Mouse (Mus musculus): ENCODE data around the gene Rpusd1.
A peak's percentile ranks its signal among the peaks of the same experiment; 100 is the strongest.
"Not testable (repeated sequence)": the region's sequence is repeated elsewhere in the genome, so short reads cannot be mapped to it uniquely, and the experiment has no call there.

The Rpusd1 gene

GRCm38 (mm10) chr17:25738861-25739260 is 11.4 kb downstream of the Rpusd1 start:
- DNase-seq (ENCODE audit: low spot score in 2 of 2) = no peak

- not testable (repeated sequence) for DNase-seq (ENCODE audit: low spot score in 2 of 2)
Measured at GRCm38 (mm10) chr17:25741471-25741870, 14.0 kb downstream of the Rpusd1 start.

- no peak for DNase-seq (ENCODE audit: low spot score in 2 of 2)
Measured at GRCm38 (mm10) chr17:25743831-25744230, 16.4 kb downstream of the Rpusd1 start.

DNA sequence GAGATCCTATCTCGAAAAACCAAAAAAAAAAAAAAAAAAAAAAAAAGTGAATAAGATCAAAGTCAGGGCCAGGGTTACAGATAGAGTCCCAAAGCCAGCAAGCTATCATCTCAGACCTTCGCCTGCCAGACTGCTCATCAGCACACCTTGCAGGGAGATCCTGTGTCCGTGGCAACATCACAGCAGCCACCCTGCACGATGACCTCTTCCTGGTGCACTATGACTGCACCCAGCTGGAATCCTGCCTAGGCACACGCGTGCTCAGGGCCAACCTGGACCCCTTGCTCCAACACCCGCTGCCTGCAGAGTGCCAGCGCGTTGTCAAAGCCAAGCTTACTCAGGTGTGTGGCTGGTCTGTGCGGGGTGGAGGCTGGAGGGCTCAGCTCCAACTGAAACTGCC is 16.8 kb downstream of the Rpusd1 start:
- no peak for DNase-seq (ENCODE audit: low spot score in 2 of 2)

GRCm38 (mm10) chr17:25748238-25748637 is 20.8 kb downstream of the Rpusd1 start:
- DNase-seq (ENCODE audit: low spot score in 2 of 2) = no peak

- no peak for DNase-seq (ENCODE audit: low spot score in 2 of 2)
Measured at GRCm38 (mm10) chr17:25749314-25749713, 21.8 kb downstream of the Rpusd1 start.

DNA sequence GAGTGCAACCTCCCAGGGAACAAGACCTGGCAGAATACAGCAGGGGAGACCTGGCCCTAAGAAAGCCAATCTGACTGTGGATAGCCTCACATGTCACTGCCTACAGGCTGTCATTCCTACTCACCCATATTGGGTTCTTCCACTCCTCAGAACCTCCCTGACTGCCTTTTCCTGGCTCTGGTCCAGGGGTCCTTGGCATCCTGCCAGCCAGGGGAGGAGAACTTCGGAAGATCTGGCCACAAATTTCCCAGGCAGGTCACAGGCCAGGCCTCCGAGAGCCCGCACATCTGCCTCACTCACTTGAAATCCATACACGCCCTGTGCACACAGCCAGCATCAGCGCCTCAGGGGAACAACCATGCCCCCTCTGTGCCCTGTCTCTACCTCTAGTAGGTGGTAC is 24.0 kb downstream of the Rpusd1 start:
- DNase-seq (ENCODE audit: low spot score in 2 of 2) = peak in 1 of 2 experiments; percentile 32

- no peak for DNase-seq (ENCODE audit: low spot score in 2 of 2)
Measured at GRCm38 (mm10) chr17:25754241-25754640, 26.8 kb downstream of the Rpusd1 start, which contains the start of gene Msln. Gene Msln (minus strand): TSS chr17:25754378.

DNA sequence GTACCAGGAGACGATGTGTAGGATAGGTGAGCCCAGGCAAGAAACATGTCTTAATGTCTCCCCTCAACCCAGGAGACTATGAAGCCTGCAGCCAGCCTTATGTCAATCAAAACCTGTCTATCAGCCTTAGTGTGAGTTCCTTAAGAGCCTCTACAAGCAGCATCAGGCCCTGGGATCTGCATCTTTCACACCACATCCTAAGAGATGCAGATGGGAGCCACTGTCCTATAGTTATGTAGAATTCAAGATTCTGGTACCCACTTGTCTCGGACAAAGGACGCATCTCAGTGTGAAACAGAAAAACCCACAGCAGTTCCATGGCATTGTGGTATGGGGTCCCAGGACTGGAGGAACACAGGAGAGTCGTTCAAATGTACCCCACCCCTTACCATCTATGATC is 27.6 kb downstream of the Rpusd1 start:
- no peak for DNase-seq (ENCODE audit: low spot score in 2 of 2)

DNA sequence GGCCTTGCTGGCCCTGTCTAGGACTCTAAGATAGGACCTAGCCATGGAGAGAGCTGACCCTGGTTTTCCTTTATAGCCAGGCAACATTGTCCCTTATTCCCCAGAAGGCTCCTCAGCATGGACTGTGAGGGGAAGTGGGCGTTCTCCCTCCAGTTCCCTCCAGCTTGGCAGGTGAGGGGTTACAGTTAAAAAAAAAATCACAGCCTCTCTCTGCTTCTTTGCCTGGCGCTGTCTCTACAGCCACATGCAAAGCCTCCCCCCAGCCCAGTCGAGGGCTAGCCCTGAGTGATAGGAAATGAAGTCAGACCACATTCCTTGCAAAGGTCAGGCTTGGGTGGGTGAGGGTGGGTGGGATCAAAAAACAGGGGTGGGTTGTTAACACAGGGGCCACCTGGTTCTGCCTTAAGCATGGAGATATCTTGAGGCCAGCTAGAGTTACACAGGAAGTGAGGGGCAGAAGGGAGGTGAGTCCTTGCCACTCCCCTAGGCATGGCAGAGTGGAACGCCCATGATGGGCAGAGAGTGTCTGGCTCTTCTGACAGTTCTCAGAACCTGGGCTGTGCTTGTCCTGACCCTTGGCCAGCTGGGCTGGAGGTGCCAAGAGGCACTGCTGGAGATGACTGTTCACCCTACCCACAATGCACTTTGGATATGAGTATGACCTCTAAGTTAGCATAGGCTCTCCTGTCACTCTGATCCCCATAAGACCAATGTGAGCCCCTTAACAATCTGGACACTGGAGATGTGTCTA is 28.3 kb downstream of the Rpusd1 start:
- no peak for DNase-seq (ENCODE audit: low spot score in 2 of 2)

- no peak for DNase-seq (ENCODE audit: low spot score in 2 of 2)
Measured at GRCm38 (mm10) chr17:25756378-25757242, 29.1 kb downstream of the Rpusd1 start.

- no peak for DNase-seq (ENCODE audit: low spot score in 2 of 2)
Measured at GRCm38 (mm10) chr17:25757691-25758090, 30.2 kb downstream of the Rpusd1 start.

DNA sequence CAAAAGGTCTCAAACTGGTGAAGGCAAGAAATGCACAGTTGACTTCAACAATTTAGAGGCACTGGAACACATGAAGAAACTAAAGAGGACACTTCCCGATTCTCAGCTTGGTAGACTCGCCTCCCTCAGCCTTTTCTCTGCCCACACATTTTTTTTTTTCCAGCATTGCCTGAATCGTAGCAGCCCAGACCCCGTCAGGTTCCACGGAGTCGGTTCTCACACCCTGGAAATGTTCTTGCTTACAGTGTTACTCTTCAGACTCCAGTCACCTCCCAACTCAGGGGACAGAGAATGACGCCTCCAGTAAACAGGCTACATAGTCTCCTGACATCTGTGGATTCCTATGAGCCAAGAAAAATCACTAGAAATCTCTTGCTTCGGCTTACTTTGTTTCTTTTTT is 32.7 kb downstream of the Rpusd1 start:
- no peak for DNase-seq (ENCODE audit: low spot score in 2 of 2)

DNA sequence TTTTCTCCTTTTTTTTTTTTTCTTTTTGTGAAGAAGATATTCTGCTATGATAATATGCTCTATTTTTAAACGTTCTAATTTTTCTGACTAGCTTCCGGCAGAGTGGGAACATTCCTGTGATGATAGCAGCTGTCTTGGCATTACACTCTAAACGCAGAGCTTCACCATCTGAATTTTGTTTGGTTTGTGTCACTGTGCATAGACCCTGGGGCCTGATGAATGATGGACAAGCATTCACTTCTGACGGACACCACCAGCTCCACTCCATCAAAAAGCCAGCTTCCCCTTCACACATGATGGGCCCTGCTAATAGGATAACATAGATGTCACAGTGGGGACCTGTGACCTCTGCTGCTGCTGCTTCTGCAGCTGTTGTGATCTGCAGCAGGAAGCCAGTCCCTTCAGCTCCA is 34.1 kb downstream of the Rpusd1 start:
- no peak for DNase-seq (ENCODE audit: low spot score in 2 of 2)

DNA sequence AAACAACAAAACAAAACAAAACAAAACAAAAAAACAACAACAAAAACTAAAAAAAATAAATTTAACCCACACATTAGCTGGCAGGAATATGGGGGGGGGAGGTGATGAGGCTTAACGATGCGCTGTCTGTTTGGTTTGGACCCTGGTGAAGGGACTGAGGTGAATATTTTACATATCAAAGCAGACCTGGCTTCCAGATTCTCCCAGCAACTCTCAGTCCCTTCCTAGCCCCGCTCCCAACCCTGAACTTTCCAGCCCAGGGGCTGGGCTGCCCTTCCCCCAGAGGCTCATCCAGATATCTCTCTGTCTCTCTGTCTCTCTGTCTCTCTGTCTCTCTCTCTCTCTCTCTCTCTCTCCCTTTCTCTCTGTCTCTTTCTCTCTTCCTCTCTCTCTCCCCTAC is 35.1 kb downstream of the Rpusd1 start:
- no peak for DNase-seq (ENCODE audit: low spot score in 2 of 2)

- no peak for DNase-seq (ENCODE audit: low spot score in 2 of 2)
Measured at GRCm38 (mm10) chr17:25765886-25766285, 38.4 kb downstream of the Rpusd1 start.

GRCm38 (mm10) chr17:25769331-25769730 is 41.9 kb downstream of the Rpusd1 start:
- DNase-seq (ENCODE audit: low spot score in 2 of 2) = no peak

- peak; percentile 98 for DNase-seq (ENCODE audit: low spot score in 2 of 2)
Measured at GRCm38 (mm10) chr17:25773549-25774120, 46.2 kb downstream of the Rpusd1 start, which contains the start of gene Narfl. Gene Narfl (plus strand): TSS chr17:25773776.

GRCm38 (mm10) chr17:25775318-25776062 is 48.0 kb downstream of the Rpusd1 start:
- no peak for DNase-seq (ENCODE audit: low spot score in 2 of 2)

GRCm38 (mm10) chr17:25777948-25778347 is 50.5 kb downstream of the Rpusd1 start:
- DNase-seq (ENCODE audit: low spot score in 2 of 2) = no peak
